18 mouse cellular contexts compared by ENCODE assay signal in the genomic region with DNA sequence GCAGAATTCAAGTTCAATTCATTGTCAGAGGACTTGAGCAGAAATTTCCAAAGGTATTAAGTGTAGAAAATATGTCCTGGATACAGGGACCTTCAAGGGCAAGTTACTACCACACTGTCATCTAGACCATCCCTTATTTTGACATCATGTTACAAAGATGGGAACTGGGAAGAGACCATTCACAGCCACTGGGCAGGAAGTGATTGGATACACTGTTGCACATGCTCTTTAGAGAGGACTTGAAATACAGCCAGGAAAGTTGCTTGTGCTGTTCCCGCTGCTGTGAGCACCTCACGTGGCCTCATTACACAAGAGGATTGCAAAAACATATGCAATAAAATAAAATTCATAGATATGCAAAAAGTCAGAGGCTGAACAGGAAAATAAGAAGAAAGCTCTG.
A peak's percentile ranks its signal among the peaks of the same experiment; 100 is the strongest.
DNase-seq lines count a peak whose midpoint lies in the region.
"Had no signal": no experiment of that assay in that cellular context is flagged by ENCODE, and none has a peak within 500 bp of the region (broad histone marks: within the 10 kb centered on the region; RNA-seq: fewer than 3 reads in every experiment).

No protein-coding gene starts in this region.

- no peak overlapping the region for H3K4me3 ChIP-seq in heart, embryonic 10.5 days
- H3K4me3 ChIP-seq: embryonic facial prominence, embryonic 15.5 days; heart, embryonic 12.5 days; hindbrain, embryonic 12.5 days; limb, embryonic 10.5 days; midbrain, embryonic 12.5 days had no signal

- no peaks in the 10 kb centered on the region for H3K36me3 ChIP-seq in heart, embryonic 10.5 days
- H3K36me3 ChIP-seq: embryonic facial prominence, embryonic 15.5 days; heart, embryonic 12.5 days; hindbrain, embryonic 12.5 days; limb, embryonic 10.5 days; midbrain, embryonic 12.5 days had no signal

- 90% methylated on average over 2 of the region's 2 CpGs for WGBS in heart, embryonic 10.5 days

- H3K27me3 ChIP-seq in heart, embryonic 10.5 days (ENCODE audit: insufficient read depth, poor library complexity, severe bottlenecking), result no peaks in the 10 kb centered on the region
- H3K27me3 ChIP-seq: embryonic facial prominence, embryonic 15.5 days; heart, embryonic 12.5 days; hindbrain, embryonic 12.5 days; midbrain, embryonic 12.5 days; Patski had no signal

- no peak overlapping the region for H3K27ac ChIP-seq in heart, embryonic 10.5 days
- H3K27ac ChIP-seq: embryonic facial prominence, embryonic 15.5 days; hindbrain, embryonic 12.5 days; limb, embryonic 10.5 days; midbrain, embryonic 12.5 days had no signal

- no peaks in the 10 kb centered on the region for H3K9me3 ChIP-seq in heart, embryonic 10.5 days
- H3K9me3 ChIP-seq: embryonic facial prominence, embryonic 15.5 days; heart, embryonic 12.5 days; hindbrain, embryonic 12.5 days; limb, embryonic 10.5 days; midbrain, embryonic 12.5 days had no signal

- peak; percentile 62 for DNase-seq in cerebellum, adult 9-11 months
- no peak for DNase-seq in cerebellum, adult 8-10 months
- peak; percentile 33 for DNase-seq in heart, embryonic 10.5 days (ENCODE audit: low spot score)
- DNase-seq in heart, adult 9 months (ENCODE audit: low spot score in 2 of 2), result no peak
- peak; percentile 55 for DNase-seq in brain, adult 2 months (ENCODE audit: low read depth, low spot score)
- peak; percentile 31 for DNase-seq in testis, postnatal 10 days (ENCODE audit: low spot score)
- DNase-seq in thymus, postnatal 10 days (ENCODE audit: low spot score in 2 of 2), result no peak
- DNase-seq: adrenal gland, adult 2 months; gastrocnemius, postnatal 36 days; kidney, adult 8-10 months; kidney, postnatal 10 days; liver had no signal

- H3K4me1 ChIP-seq in heart, embryonic 10.5 days, result peaks cover 19% of the 10 kb centered on the region
- H3K4me1 ChIP-seq: embryonic facial prominence, embryonic 15.5 days had no signal

Comparison
In these comparisons a context has a peak if more than half of its experiments do, and no peak if none do; other contexts are left out.
1. DNase-seq: peak in cerebellum, adult 9-11 months (single experiment), heart, embryonic 10.5 days (single experiment), brain, adult 2 months (single experiment) and testis, postnatal 10 days (single experiment); none in cerebellum, adult 8-10 months (single experiment), heart, adult 9 months (0 of 2) and thymus, postnatal 10 days (0 of 2).